In genomic region chr6:50742009-50742408, GRCm38 (mm10) we compare ENCODE assay signal across 22 mouse cellular contexts.
DNase-seq lines count a peak whose midpoint lies in the region; ATAC-seq and TF ChIP-seq lines count a peak whose summit lies in the region.
"Had no signal": no experiment of that assay in that cellular context is flagged by ENCODE, and none has a peak within 500 bp of the region (broad histone marks: within the 10 kb centered on the region; RNA-seq: fewer than 3 reads in every experiment).

No protein-coding gene starts in this region.

- peak; percentile 52 for DNase-seq in heart, adult 11 months
- no peak for DNase-seq in heart, adult 18-20 months
- DNase-seq in hindbrain, embryonic 11.5 days (ENCODE audit: low spot score) = no peak
- peak; percentile 40 for DNase-seq in midbrain, postnatal 0 days (ENCODE audit: low spot score)
- DNase-seq: adrenal gland, adult 2 months; adrenal gland, postnatal 10 days; adrenal gland, postnatal 25 days; cerebellum, adult 11 months; cerebellum, adult 18-20 months; cerebellum, adult 8-10 months; cerebellum, adult 9-11 months; cerebellum, postnatal 14 days; cerebellum, postnatal 36 days; embryo, embryonic 11 days had no signal

- no peak overlapping the region for H3K4me2 ChIP-seq in hindbrain, embryonic 16.5 days (ENCODE audit: low read length)
- H3K4me2 ChIP-seq in hindbrain, embryonic 11.5 days (replicated peaks; ENCODE audit: low read depth, low read length) = no peak overlapping the region
- no peak overlapping the region for H3K4me2 ChIP-seq in midbrain, postnatal 0 days (ENCODE audit: low read depth, low read length, poor library complexity, severe bottlenecking)
- no peak overlapping the region for H3K4me2 ChIP-seq in midbrain, embryonic 13.5 days (replicated peaks)
- H3K4me2 ChIP-seq: embryonic facial prominence, embryonic 13.5 days; embryonic facial prominence, embryonic 15.5 days; forebrain, embryonic 13.5 days; forebrain, embryonic 15.5 days had no signal

- no peak overlapping the region for H3K9ac ChIP-seq in hindbrain, embryonic 16.5 days (ENCODE audit: low read depth, low read length)
- no peak overlapping the region for H3K9ac ChIP-seq in hindbrain, embryonic 11.5 days (ENCODE audit: low read depth, low read length)
- no peak overlapping the region for H3K9ac ChIP-seq in midbrain, postnatal 0 days (replicated peaks; ENCODE audit: low read length, poor library complexity, severe bottlenecking)
- no peak overlapping the region for H3K9ac ChIP-seq in midbrain, embryonic 13.5 days (replicated peaks)
- H3K9ac ChIP-seq: embryonic facial prominence, embryonic 13.5 days; embryonic facial prominence, embryonic 15.5 days; forebrain, embryonic 13.5 days; forebrain, embryonic 15.5 days had no signal

- H3K9me3 ChIP-seq in hindbrain, embryonic 16.5 days (ENCODE audit: control insufficient read depth, low read length) = no peaks in the 10 kb centered on the region
- no peaks in the 10 kb centered on the region for H3K9me3 ChIP-seq in hindbrain, embryonic 11.5 days (ENCODE audit: control insufficient read depth, low read length)
- H3K9me3 ChIP-seq in midbrain, postnatal 0 days (ENCODE audit: low read length) = no peaks in the 10 kb centered on the region
- no peaks in the 10 kb centered on the region for H3K9me3 ChIP-seq in midbrain, embryonic 13.5 days
- H3K9me3 ChIP-seq: embryonic facial prominence, embryonic 13.5 days; embryonic facial prominence, embryonic 15.5 days; forebrain, embryonic 10.5 days; forebrain, embryonic 13.5 days; forebrain, embryonic 15.5 days had no signal

- no peak overlapping the region for H3K27ac ChIP-seq in hindbrain, embryonic 16.5 days (ENCODE audit: low read depth, low read length)
- no peak overlapping the region for H3K27ac ChIP-seq in hindbrain, embryonic 11.5 days (ENCODE audit: low read depth, low read length)
- H3K27ac ChIP-seq in midbrain, postnatal 0 days (ENCODE audit: low read depth, low read length) = no peak overlapping the region
- H3K27ac ChIP-seq in midbrain, embryonic 13.5 days = no peak overlapping the region
- H3K27ac ChIP-seq: embryonic facial prominence, embryonic 13.5 days; embryonic facial prominence, embryonic 15.5 days; forebrain, embryonic 10.5 days; forebrain, embryonic 13.5 days; forebrain, embryonic 15.5 days had no signal

- no peaks in the 10 kb centered on the region for H3K36me3 ChIP-seq in hindbrain, embryonic 16.5 days (ENCODE audit: control insufficient read depth, insufficient read depth, low read length)
- H3K36me3 ChIP-seq in hindbrain, embryonic 11.5 days (ENCODE audit: control insufficient read depth, insufficient read depth, low read length) = no peaks in the 10 kb centered on the region
- no peaks in the 10 kb centered on the region for H3K36me3 ChIP-seq in midbrain, postnatal 0 days (ENCODE audit: insufficient read depth, low read length)
- no peaks in the 10 kb centered on the region for H3K36me3 ChIP-seq in midbrain, embryonic 13.5 days
- H3K36me3 ChIP-seq: embryonic facial prominence, embryonic 13.5 days; embryonic facial prominence, embryonic 15.5 days; forebrain, embryonic 10.5 days; forebrain, embryonic 15.5 days had no signal

- H3K4me3 ChIP-seq in hindbrain, embryonic 16.5 days (ENCODE audit: low read length) = no peak overlapping the region
- no peak overlapping the region for H3K4me3 ChIP-seq in hindbrain, embryonic 11.5 days (ENCODE audit: low read depth, low read length)
- no peak overlapping the region for H3K4me3 ChIP-seq in midbrain, postnatal 0 days (ENCODE audit: low read depth, low read length)
- no peak overlapping the region for H3K4me3 ChIP-seq in midbrain, embryonic 13.5 days (replicated peaks)
- H3K4me3 ChIP-seq: embryonic facial prominence, embryonic 13.5 days; embryonic facial prominence, embryonic 15.5 days; erythroblast, embryonic 14.5 days; forebrain, embryonic 10.5 days; forebrain, embryonic 13.5 days; forebrain, embryonic 15.5 days had no signal

- no peak for TF ChIP-seq CTCF in midbrain, postnatal 0 days (IDR thresholded peaks at IDR 0.05)

- 65% methylated on average over 4 of the region's 4 CpGs for WGBS in hindbrain, embryonic 16.5 days
- WGBS in hindbrain, embryonic 11.5 days = 78% methylated on average over 4 of the region's 4 CpGs
- WGBS in midbrain, postnatal 0 days = 70% methylated on average over 4 of the region's 4 CpGs
- 81% methylated on average over 4 of the region's 4 CpGs for WGBS in midbrain, embryonic 13.5 days

- H3K27me3 ChIP-seq in hindbrain, embryonic 16.5 days (replicated peaks; ENCODE audit: control insufficient read depth, insufficient read depth, low read length) = no peaks in the 10 kb centered on the region
- no peaks in the 10 kb centered on the region for H3K27me3 ChIP-seq in hindbrain, embryonic 11.5 days (ENCODE audit: control insufficient read depth, insufficient read depth, low read length)
- H3K27me3 ChIP-seq in midbrain, postnatal 0 days (ENCODE audit: insufficient read depth, low read length) = no peaks in the 10 kb centered on the region
- no peaks in the 10 kb centered on the region for H3K27me3 ChIP-seq in midbrain, embryonic 13.5 days
- H3K27me3 ChIP-seq: embryonic facial prominence, embryonic 13.5 days; embryonic facial prominence, embryonic 15.5 days; forebrain, embryonic 13.5 days; forebrain, embryonic 15.5 days had no signal

- ATAC-seq in hindbrain, embryonic 16.5 days = peak; percentile 40; the same call in 1 of the 2 replicates
- no peak for ATAC-seq in hindbrain, embryonic 11.5 days (ENCODE audit: low FRiP score)
- no peak for ATAC-seq in midbrain, postnatal 0 days (ENCODE audit: low FRiP score)
- ATAC-seq in midbrain, embryonic 13.5 days = no peak
- ATAC-seq: forebrain, embryonic 13.5 days; forebrain, embryonic 15.5 days had no signal

- H3K4me1 ChIP-seq in hindbrain, embryonic 16.5 days (ENCODE audit: control insufficient read depth, insufficient read depth, low read depth, low read length) = no peaks in the 10 kb centered on the region
- no peaks in the 10 kb centered on the region for H3K4me1 ChIP-seq in hindbrain, embryonic 11.5 days (replicated peaks; ENCODE audit: control insufficient read depth, insufficient read depth, low read length)
- no peaks in the 10 kb centered on the region for H3K4me1 ChIP-seq in midbrain, postnatal 0 days (ENCODE audit: insufficient read depth, low read length)
- no peaks in the 10 kb centered on the region for H3K4me1 ChIP-seq in midbrain, embryonic 13.5 days (replicated peaks)
- H3K4me1 ChIP-seq: embryonic facial prominence, embryonic 15.5 days; forebrain, embryonic 13.5 days; forebrain, embryonic 15.5 days had no signal

Comparison
In these comparisons a context has a peak if more than half of its experiments do, and no peak if none do; other contexts are left out.
1. DNase-seq: peak in heart, adult 11 months (single experiment) and midbrain, postnatal 0 days (single experiment); none in heart, adult 18-20 months (0 of 2) and hindbrain, embryonic 11.5 days (single experiment).